Mouse (Mus musculus) bone marrow macrophage, adult 2 months (primary cell): ENCODE measurements around the gene Olfr612. TPM values are rescaled to one million over a fixed set of nuclear protein-coding genes. Genes with fewer than 3 reads are reported as not detected.
"Not testable (repeated sequence)": the region's sequence is repeated elsewhere in the genome, so short reads cannot be mapped to it uniquely, and the experiment has no call there.

Experiments
- H3K27ac ChIP-seq: 2 replicates; pipeline ENCODE4 v1.5.1; 2012; ENCODE audit warnings: low read depth, low read length; ENCODE audit not compliant: insufficient read depth
- H3K4me1 ChIP-seq: 2 replicates; pipeline ENCODE4 v1.6.1; 2012; ENCODE audit warnings: low read length; ENCODE audit not compliant: control insufficient read depth, insufficient read depth
- H3K4me3 ChIP-seq: 2 replicates; pipeline ENCODE4 v1.5.1; 2012; ENCODE audit warnings: mild to moderate bottlenecking, low read length, moderate library complexity; ENCODE audit not compliant: insufficient read depth
- CTCF ChIP-seq: IDR thresholded peaks from 2 replicates; pipeline ENCODE4 v1.5.1; 2012; ENCODE audit warnings: low read depth, mild to moderate bottlenecking, low read length, moderate library complexity
- POLR2A ChIP-seq: IDR thresholded peaks from 2 replicates; pipeline ENCODE4 v1.6.1; 2012; ENCODE audit warnings: mild to moderate bottlenecking, low read depth, low read length, borderline replicate concordance
- polyA plus RNA-seq: library from polyadenylated mRNA; stranded (reverse); fragments of >200 nt; gene quantifications from 2 replicates; pipeline ENCODE4 v1.2.4, GENCODE M21; 2012; ENCODE audit not compliant: missing spikeins, insufficient read depth, insufficient read length

The Olfr612 gene
- polyA plus RNA-seq: not detected in 2 replicates

DNA sequence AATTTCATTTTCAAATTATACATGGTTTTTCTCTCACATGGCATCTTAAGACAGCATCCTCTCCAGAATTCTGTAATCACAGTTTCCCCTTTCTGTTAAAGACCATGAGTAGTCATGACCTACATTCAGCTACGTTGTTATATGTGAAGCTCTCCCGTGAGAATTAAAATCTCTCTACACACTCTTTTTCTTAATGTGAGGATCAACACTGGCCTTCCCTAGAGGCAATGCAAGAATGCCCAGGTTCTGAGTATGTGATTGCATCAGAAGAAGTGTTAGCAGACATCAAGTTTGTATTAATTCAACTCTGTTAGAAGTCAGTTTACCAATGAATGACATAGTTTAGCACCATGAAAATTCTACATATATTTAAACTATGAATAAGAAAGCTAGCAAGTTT lies at the start of gene Olfr612:
Gene Olfr612, minus strand, starts transcription at position 101 of the 400 bp plus-strand sequence.
- H3K27ac ChIP-seq, H3K4me3 ChIP-seq, H3K4me1 ChIP-seq: not testable (repeated sequence)

- no peak within 1 kb of the TSS for H3K4me3 ChIP-seq
- H3K4me1 ChIP-seq: no peaks in the 10 kb centered on the region
- H3K27ac ChIP-seq: no peak within 1 kb of the TSS
- no peak for TF ChIP-seq CTCF
- no peak for TF ChIP-seq POLR2A
These were observed 47.3 kb upstream of the Olfr612 start, which contains the start of gene Olfr618 for GRCm38 (mm10) chr7:103589803-103590202. Olfr618 (plus strand) TSS chr7:103590103.

GRCm38 (mm10) chr7:103572761-103573160 lies 30.2 kb upstream of the Olfr612 start, which contains the start of gene Olfr617:
Olfr617 (plus strand) TSS chr7:103573061.
- no peaks in the 10 kb centered on the region for H3K4me1 ChIP-seq
- no peak within 1 kb of the TSS for H3K27ac ChIP-seq
- H3K4me3 ChIP-seq: no peak within 1 kb of the TSS
- TF ChIP-seq POLR2A (no peak), CTCF (no peak)

GRCm38 (mm10) chr7:103569043-103569442 lies 26.5 kb upstream of the Olfr612 start, which contains the start of gene Olfr616:
Olfr616 (minus strand) TSS chr7:103569143.
- TF ChIP-seq CTCF (no peak), POLR2A (no peak)
- H3K4me1 ChIP-seq: no peaks in the 10 kb centered on the region
- H3K4me3 ChIP-seq: no peak within 1 kb of the TSS
- no peak within 1 kb of the TSS for H3K27ac ChIP-seq

DNA sequence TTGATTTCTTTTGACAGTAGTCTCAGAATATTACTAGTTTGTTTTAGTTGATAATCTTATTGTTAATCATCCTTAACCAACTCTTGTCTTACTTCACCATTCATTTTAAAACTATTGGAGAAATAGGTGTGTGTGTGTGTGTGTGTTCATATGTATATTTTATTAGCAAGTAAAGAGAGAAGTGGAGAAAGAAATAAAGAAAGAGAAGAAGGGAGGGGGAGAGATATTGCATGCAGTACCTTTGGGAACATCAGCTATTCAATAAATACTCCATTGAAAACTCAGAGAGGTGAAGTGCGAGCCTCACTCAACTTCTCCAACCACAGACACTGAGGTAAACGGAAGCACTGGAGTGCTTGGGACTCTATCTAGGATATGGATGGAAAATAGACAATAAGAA lies 13.3 kb upstream of the Olfr612 start, which contains the start of gene Olfr615:
Gene Olfr615, plus strand, starts transcription at position 301 of the 400 bp plus-strand sequence.
- Histone ChIP-seq H3K27ac (no peak within 1 kb of the TSS), H3K4me1 (no peaks in the 10 kb centered on the region), H3K4me3 (no peak within 1 kb of the TSS)
- TF ChIP-seq POLR2A: no peak
- no peak for TF ChIP-seq CTCF

DNA sequence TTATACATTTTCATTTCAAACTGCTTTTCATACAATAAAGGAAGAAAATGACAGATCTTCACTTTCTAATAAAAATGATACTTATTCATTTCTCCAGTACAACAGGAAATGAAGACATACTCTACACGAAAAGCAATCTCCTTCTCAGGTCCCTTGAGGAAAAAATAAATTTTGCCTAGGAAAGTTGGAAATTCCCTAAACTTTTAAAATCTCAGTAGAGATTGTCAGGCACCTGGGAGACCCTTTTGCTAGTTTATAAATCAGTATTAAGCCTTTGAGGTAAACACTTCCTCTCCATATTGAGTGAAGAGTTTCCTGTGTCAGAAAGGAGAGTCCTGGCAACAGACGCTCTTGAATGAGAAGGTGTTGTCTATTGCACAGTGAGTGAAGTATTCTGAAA lies 5.3 kb upstream of the Olfr612 start, which contains the start of gene Olfr613:
Gene Olfr613, plus strand, starts transcription at position 301 of the 400 bp plus-strand sequence.
- Histone ChIP-seq H3K4me3 (no peak within 1 kb of the TSS), H3K27ac (no peak within 1 kb of the TSS), H3K4me1 (no peaks in the 10 kb centered on the region)
- TF ChIP-seq CTCF (no peak), POLR2A (no peak)

DNA sequence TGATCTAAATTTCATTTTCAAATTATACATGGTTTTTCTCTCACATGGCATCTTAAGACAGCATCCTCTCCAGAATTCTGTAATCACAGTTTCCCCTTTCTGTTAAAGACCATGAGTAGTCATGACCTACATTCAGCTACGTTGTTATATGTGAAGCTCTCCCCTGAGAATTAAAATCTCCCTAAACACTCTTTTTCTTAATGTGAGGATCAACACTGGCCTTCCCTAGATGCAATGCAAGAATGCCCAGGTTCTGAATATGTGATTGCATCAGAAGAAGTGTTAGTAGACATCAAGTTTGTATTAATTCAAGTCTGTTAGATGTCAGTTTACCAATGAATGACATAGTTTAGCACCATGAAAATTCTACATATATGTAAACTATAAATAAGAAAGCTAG lies 21.8 kb downstream of the Olfr612 start, which contains the start of gene Olfr611:
Gene Olfr611, minus strand, starts transcription at position 101 of the 400 bp plus-strand sequence.
- H3K4me1 ChIP-seq, H3K4me3 ChIP-seq, H3K27ac ChIP-seq: not testable (repeated sequence)

DNA sequence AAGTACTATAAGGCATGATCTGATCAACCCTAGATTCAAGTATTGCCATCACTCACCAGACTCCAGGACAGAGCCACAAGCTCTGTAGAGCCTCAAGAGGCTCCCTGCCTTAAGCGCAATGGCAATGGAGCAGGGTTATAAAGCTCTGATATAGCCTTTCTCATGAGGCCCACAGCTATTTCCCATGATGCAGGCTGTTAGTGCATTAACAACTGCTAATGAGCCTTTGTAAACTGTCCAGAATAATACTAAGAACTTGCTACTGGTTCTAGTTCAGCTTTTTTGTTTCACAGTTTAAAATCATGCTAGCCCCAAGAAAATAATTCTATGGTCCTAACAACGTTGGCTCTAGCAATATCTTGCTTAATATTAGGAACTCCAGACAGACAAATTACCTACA lies 30.5 kb downstream of the Olfr612 start, which contains the start of gene Olfr610:
Gene Olfr610, minus strand, starts transcription at position 101 of the 400 bp plus-strand sequence.
- Histone ChIP-seq H3K27ac (no peak within 1 kb of the TSS), H3K4me3 (no peak within 1 kb of the TSS), H3K4me1 (no peaks in the 10 kb centered on the region)
- TF ChIP-seq CTCF (no peak), POLR2A (no peak)

DNA sequence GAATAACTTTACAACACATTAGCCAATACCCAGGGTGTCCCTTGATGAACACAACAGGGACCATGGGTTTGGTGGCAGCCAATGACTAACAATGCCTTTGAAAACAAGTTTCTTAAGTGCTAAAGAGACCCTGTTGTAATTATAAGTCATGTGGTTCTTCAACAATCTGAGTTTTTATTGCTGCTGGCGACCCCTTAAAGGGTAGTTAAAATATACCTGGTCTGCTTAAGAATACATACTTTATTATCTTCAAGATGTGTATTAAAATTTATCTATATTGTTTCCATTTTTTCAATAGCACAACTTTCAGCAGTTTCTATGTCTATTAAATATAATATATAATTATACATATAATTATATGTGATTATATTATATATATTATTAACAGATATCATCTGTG lies 44.6 kb downstream of the Olfr612 start, which contains the start of gene Olfr609:
Gene Olfr609, minus strand, starts transcription at position 101 of the 400 bp plus-strand sequence.
- H3K27ac ChIP-seq: no peak within 1 kb of the TSS
- TF ChIP-seq CTCF: no peak
- TF ChIP-seq POLR2A: no peak
- no peaks in the 10 kb centered on the region for H3K4me1 ChIP-seq
- H3K4me3 ChIP-seq: no peak within 1 kb of the TSS

Other genes with a start within 250 kb of the Olfr612 start
- gene Olfr596, start 237.1 kb downstream of the Olfr612 start, polyA plus RNA-seq: not detected in 2 replicates
- gene Olfr597, start 226.4 kb downstream of the Olfr612 start, polyA plus RNA-seq: 0.29 TPM in 1 of 2 replicates, not detected in the other
- not detected in 2 replicates for gene Olfr598, start 219.1 kb downstream of the Olfr612 start, polyA plus RNA-seq
- gene Olfr599, start 206.8 kb downstream of the Olfr612 start, polyA plus RNA-seq: not detected in 2 replicates
- gene Olfr600, start 193.0 kb downstream of the Olfr612 start, polyA plus RNA-seq: not detected in 2 replicates
- not detected in 2 replicates for gene Olfr601, start 180.1 kb downstream of the Olfr612 start, polyA plus RNA-seq
- gene Olfr603, start 156.5 kb downstream of the Olfr612 start, polyA plus RNA-seq: not detected in 2 replicates
- not detected in 2 replicates for gene Usp17lc, start 127.6 kb downstream of the Olfr612 start, polyA plus RNA-seq
- not detected in 2 replicates for gene Olfr605, start 97.3 kb downstream of the Olfr612 start, polyA plus RNA-seq
- gene Olfr606, start 93.7 kb downstream of the Olfr612 start, polyA plus RNA-seq: not detected in 2 replicates
- not detected in 2 replicates for gene Olfr607, start 78.6 kb downstream of the Olfr612 start, polyA plus RNA-seq
- not detected in 2 replicates for gene Olfr608, start 72.8 kb downstream of the Olfr612 start, polyA plus RNA-seq
- not detected in 2 replicates for gene Olfr609, start 44.7 kb downstream of the Olfr612 start, polyA plus RNA-seq
- gene Olfr610, start 30.6 kb downstream of the Olfr612 start, polyA plus RNA-seq: not detected in 2 replicates
- gene Olfr611, start 21.9 kb downstream of the Olfr612 start, polyA plus RNA-seq: not detected in 2 replicates
- not detected in 2 replicates for gene Olfr613, start 5.4 kb upstream of the Olfr612 start, polyA plus RNA-seq
- gene Olfr615, start 13.4 kb upstream of the Olfr612 start, polyA plus RNA-seq: not detected in 2 replicates
- gene Olfr616, start 26.4 kb upstream of the Olfr612 start, polyA plus RNA-seq: not detected in 2 replicates
- not detected in 2 replicates for gene Olfr617, start 30.3 kb upstream of the Olfr612 start, polyA plus RNA-seq
- not detected in 2 replicates for gene Olfr618, start 47.4 kb upstream of the Olfr612 start, polyA plus RNA-seq
- gene Olfr619, start 57.9 kb upstream of the Olfr612 start, polyA plus RNA-seq: not detected in 2 replicates
- gene Olfr620, start 69.8 kb upstream of the Olfr612 start, polyA plus RNA-seq: 0.19 and 0.27 TPM in 2 replicates
- not detected in 2 replicates for gene Olfr622, start 100.0 kb upstream of the Olfr612 start, polyA plus RNA-seq
- gene Olfr623, start 121.0 kb upstream of the Olfr612 start, polyA plus RNA-seq: not detected in 2 replicates
- gene Olfr624, start 128.5 kb upstream of the Olfr612 start, polyA plus RNA-seq: not detected in 2 replicates
- gene Olfr625-ps1, start 140.0 kb upstream of the Olfr612 start, polyA plus RNA-seq: not detected in 2 replicates
- gene Olfr243, start 172.0 kb upstream of the Olfr612 start, polyA plus RNA-seq: not detected in 2 replicates
- gene Olfr628, start 187.7 kb upstream of the Olfr612 start, polyA plus RNA-seq: not detected in 2 replicates
- not detected in 2 replicates for gene Olfr629, start 202.2 kb upstream of the Olfr612 start, polyA plus RNA-seq
- gene Olfr630, start 214.6 kb upstream of the Olfr612 start, polyA plus RNA-seq: not detected in 2 replicates
- gene Olfr69, start 228.9 kb upstream of the Olfr612 start, polyA plus RNA-seq: not detected in 2 replicates
- not detected in 2 replicates for gene Olfr68, start 237.0 kb upstream of the Olfr612 start, polyA plus RNA-seq
- gene Olfr67, start 249.1 kb upstream of the Olfr612 start, polyA plus RNA-seq: not detected in 2 replicates